Mouse (Mus musculus): ENCODE measurements around the gene Clcn2.

Clcn2 gene

DNA sequence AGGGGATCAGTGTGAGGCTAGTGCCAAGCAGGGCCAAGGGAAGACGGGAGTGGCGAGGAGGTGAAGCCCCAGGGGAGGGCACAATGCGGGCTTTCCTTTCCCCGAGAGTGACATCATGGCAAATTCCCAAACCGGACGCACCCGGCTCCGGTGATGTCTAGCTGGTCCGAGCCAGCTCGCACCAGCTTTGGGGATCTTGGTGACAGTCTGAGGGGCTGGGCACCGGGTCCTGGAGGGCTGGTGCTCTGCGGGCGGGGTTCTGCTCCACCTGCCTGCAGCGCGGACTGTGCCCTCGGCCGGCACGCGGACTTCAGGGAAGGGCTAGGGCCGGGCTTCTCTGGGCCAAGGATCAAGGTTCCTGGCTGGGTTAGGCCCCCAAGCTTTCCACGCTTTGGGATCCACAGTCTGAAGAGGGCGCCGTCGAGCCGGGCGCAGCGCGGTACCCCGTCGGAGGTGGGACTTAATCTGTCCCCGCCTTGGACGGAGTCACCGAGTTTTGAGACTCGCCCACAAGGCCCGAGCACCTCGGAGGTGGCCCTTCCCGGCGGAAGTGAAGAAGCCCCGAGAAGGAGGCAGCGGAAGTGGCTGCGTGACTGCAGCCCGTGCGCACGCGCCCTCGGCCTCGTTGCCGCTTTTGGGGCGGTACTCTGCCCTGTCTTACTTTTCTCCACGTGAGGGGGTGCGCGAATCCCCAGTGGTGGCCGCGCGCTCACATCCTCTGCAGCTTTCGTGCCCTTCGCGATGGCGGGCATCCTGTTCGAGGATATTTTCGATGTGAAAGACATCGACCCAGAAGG is at the start of gene Clcn2, which contains the start of gene Polr2h:
TSS of gene Clcn2 (minus strand) at position 566 of the 797 bp plus-strand sequence.
TSS of gene Polr2h (plus strand) at position 485 of the 797 bp plus-strand sequence.
- peak; percentile 98 for DNase-seq

DNA sequence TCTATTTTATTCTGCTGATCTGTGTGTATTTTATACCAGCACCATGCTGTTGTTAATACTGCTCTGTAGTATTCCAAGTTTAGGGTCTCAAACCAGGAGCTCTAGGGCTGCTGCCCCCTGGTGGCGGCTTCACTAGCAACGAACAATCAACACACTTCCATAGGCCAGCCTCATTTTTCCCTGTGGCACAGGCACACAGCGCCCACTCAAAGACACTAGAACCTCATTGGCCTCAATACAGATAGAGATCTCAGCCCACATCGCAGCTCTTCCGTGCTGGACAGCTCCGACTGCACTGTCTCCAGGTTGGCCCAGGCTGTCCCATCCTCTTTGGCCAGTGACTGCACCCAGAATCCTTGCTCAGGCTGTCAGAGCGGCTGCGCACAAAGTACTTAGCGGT is 47.7 kb upstream of the Clcn2 start:
- DNase-seq = peak; percentile 70

DNA sequence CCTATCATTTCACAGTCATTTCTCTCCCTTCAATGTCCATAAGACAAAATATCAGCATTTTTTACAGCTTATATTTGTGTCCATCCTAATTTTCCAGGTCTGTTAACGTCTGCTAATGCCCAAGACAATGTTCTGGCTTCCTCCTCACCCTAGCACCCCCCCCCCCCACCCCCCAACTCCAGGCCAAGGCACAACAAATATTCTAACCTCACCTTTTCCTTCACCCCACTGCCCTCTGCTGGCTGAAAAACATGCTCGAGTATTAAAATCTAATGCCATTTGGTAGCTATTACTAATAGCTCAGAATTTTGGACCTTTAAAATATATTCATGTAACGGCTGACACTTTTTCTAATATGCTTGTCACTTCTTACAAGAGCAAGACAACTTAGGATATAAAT is 44.1 kb upstream of the Clcn2 start:
- peak; percentile 35 for DNase-seq

DNA sequence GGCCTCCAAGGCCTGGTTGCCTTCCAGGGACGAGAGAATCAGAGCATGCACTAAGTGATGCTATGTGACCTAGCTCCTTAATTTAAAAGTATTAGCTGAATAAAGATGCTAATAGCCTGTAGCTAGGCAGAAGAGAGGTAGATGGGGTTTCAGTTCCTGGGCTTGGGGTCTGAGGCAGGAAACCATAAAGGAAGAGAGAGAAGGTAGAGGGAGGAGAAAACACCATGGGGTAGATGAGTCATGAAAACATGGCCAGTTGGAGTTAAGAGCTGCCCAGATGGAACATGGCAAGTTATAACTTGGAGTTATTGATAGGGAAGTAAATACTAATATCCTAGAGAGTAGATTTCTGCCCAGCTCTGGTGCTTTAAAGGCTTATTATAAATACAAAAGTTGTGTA is 39.8 kb upstream of the Clcn2 start:
- no peak for DNase-seq

DNA sequence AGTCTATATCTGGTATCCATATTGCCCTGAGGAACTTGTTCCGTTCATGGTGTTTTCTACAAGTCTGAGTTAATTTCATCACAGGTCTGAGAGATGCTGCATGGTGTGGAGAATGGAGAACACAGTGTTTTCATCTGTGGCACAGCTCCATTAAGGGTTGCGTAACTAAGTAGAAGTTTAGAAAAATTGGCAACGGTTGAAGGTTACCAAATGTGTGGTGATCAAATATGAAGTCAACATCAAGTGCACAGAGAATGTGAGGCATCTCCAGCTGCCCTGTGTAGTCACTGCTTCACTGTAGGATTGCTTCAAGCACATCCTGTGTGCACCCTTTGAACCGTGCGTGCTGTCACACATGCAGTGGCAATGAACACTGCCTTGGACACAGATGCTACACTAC is 38.5 kb upstream of the Clcn2 start:
- no peak for DNase-seq

DNA sequence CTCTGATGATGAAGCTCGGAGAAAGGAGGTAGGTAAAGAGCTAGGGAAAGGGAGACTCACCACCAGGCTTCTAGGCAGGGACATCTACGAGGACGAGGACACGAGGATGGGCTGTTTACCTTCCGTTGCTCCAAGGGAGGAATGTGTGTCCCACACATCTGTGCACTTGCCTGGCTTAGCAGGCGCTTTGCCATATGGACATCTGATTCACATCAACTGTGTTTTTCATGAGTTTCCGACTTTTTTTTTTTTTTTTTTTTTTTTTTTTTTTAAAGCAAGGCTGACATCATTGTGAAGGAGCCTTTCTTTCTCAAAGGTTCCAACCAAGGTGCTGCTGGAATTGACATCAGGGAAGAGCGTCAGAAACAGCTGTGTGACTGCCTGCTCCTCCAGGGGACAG is 33.0 kb upstream of the Clcn2 start:
- DNase-seq = no peak

DNA sequence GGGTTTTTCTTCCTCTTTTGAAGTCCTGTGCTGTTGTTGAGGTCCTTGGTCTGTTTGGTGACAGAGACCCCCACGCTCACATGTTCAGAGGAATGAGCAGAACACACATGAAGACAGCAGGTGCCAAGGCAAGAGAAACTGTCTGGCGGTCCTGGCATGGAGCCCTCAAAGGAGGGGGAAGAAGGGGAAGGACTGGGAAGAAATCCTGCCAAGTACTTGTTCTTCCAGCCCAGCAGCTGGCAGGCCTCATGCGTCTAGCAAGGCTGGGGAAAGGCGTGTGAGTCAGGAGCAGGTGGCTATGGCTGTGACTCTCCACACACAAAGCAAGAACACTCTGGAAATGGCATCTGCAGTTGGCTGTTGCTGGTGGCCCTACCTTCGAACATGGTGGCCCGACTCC is 29.1 kb upstream of the Clcn2 start:
- no peak for DNase-seq

DNA sequence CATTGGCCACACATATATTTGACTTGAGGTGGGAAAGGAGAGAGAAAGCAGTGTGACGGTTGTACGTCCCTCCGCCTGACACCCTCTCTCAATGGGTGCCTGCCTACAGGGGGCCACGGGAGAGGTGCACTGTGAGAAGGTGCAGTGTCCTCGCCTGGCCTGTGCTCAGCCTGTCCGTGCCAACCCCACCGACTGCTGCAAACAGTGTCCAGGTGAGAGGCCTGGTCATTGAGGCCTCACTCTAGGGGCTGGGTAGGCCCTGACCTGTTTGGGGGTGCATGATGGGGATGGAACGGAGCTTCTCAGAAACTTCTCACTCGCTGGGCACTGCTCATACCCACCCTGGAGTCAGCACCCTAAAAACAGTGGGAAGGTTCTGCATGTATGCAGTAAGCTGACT is 22.3 kb upstream of the Clcn2 start:
- DNase-seq = no peak

DNA sequence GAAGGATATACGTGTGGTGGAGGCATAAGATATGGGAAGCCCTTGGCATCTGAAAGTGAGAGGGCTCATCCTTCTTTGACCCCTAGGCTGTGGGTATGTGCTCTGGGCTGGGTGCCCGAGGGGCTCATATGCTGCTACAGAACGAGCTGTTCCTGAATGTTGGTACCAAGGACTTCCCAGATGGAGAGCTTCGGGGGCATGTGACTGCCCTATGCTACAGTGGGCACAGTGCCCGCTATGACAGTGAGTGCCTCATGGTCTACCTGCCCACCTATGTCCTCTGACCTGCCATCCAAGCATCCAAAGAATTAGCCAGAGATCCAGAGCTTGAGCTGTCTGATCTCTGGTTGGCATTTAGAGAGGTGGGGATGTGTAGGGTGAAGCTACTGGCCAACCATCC is 19.3 kb upstream of the Clcn2 start:
- no peak for DNase-seq

DNA sequence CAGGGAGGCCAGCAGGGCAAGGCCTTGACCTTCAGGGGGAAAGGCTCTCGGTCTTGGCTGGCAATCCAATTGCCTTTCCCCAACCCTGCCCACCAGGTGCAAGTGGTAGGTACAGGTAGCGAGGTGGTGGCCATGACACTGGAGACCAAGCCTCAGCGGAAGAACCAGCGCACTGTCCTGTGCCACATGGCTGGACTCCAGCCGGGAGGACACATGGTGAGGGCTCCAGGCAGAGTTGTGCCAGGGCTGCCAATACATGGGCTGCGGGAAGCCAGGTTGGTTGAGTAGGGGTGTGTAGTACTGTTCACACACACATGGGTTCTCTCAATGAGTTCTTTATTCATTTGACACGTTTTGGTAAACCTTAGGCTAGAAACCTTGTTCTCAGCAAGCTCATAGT is 18.6 kb upstream of the Clcn2 start:
- DNase-seq = no peak

DNA sequence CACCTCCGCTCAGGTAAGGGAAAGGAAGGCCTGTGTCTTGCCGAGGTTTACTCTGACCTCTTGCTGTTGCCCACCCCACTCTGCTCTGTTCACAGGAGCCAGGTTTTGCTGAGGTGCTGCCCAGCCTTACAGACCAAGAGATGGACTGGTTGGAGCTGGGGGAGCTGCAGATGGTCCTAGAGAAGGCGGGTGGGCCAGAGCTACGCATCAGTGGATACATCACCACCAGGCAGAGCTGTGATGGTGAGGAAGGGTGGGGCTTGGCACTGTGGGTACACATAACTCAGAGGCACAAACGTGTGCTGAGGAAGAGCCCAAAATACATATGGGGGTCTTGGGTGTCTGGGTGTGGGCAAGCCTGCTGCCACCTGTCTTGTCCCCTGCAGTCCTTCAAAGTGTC is 18.1 kb upstream of the Clcn2 start:
- no peak for DNase-seq

DNA sequence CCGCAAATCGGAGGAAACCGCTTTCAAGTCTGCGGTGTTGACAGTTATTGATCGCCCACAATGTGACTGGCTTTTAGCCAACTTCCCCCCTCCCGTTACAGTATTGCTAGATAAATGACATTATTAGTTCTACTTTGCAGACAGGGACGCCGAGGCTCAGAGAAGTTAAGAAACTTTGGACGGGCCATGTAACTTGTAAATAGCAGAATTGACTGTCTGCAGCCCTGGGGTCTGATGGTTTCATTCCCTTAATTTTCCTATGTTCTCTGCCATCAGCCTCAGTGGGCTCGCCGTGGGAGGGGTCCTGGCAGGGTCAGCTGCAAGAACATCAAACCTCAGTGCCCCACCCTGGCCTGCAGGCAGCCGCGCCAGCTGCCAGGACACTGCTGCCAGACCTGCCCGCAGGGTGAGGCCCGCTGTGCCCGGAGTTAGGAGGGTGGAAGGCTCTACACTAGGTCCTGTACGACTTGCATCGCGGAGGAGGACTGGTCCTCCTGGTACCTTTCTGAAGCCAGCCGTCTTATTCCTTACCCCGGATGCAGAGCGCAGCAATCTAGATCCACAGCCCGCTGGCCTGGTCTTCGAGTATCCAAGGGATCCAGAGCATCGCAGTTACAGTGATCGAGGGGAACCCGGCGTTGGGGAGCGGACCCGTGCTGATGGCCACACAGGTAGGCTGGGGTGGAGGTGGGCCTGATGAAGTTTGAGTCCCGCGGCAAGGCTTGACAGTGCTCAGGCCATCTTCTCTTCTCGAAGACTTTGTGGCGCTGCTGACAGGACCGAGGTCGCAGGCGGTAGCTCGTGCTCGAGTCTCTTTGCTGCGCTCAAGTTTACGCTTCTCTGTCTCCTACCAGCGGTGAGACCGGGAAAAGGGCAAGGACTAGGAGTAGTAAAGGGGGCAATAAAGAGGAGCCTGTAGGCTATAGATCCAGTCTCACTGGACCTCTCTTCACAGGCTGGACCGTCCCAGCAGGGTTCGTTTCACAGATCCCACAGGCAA is 16.5 kb upstream of the Clcn2 start, which contains the start of gene Thpo:
TSS of gene Thpo (minus strand) at position 781 of the 1,000 bp plus-strand sequence.
- no peak for DNase-seq

DNA sequence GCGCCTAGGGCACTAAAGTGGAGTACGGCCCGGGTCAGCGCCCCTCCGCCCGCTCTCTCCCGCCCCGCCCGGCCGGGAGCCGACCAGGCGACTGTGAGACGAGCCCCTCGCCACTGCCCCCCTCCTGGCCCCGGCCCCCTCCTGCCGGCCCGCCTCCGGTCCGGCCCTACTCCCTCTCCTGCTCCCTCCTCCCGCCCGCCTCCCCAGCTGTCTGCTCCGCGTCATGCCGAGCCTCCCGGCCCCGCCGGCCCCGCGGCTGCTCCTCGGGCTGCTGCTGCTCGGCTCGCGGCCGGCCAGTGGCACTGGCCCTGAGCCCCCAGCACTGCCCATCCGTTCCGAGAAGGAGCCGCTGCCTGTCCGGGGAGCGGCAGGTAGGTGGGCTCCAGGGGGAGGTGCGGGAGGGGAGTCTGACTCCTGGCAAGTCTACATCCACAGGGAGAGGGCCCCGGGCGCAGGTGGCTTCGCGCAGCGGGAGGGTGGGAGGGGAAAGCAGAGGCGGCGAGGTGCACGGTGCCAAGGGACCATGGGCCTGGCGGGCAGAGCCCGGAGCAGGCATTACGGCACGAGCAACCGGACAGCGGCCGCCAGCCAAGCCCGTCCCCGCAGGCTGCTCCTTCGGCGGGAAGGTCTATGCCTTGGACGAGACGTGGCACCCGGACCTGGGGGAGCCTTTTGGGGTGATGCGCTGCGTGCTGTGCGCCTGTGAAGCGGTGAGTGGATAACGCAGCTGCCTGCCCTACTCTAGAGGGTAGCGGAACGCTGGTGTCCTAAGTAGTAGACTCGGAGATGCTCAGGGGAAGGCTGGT is 15.6 kb upstream of the Clcn2 start, which contains the start of gene Chrd:
TSS of gene Chrd (plus strand) at position 203 of the 806 bp plus-strand sequence.
- DNase-seq = peak; percentile 61

DNA sequence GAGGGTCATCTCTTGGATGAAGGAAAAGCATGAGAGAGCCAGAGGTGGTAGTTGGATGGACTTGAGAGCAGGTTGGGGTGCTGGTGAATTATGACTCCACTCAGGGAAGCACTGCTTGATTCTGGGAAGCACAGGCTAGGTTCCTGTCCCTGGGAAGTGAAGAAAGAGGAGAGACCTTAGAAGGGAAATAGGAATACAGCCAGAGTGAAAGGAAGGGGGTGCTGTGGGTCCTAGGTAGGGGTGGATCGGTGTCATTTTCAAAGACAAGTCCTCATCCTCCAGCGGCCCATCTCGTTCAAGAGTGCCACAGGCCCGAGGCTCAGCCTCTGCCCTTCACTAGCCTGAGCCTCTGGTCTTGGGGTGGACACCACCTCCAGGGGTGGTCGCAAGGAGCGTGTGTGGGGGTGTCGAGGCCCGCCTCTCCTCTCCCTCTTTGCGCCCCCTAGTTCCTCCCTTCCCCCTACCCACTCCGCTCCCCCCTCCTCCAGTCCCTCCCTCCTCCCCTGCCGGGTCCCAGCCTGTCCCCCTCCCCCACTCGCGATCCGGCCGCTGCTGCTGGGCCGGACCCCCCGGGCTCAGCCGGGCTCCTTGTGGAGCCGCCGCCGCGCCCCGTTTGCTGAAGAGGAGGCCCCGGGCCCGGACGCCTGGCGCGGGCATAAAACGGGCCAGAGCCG is 14.8 kb upstream of the Clcn2 start:
- no peak for DNase-seq

DNA sequence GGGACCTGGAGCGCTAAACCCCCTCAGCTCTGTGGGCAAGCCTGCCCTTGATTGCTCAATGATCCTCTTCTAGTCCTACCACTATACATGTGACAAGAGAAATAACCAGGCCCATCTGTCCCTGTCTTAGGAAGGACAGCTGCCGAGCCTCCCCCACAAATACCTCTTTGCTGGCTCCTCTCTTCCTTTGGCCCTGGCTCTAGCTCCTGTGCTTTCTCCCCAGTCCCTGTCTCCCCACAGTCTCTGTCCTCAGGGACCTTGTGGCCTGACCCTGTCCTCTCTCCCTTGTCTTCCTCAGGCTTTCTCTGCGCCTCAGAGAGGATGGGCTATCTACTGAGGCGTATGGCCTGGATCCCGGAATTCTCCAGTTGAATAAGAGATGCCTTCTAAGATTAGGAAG is 14.1 kb upstream of the Clcn2 start:
- no peak for DNase-seq

DNA sequence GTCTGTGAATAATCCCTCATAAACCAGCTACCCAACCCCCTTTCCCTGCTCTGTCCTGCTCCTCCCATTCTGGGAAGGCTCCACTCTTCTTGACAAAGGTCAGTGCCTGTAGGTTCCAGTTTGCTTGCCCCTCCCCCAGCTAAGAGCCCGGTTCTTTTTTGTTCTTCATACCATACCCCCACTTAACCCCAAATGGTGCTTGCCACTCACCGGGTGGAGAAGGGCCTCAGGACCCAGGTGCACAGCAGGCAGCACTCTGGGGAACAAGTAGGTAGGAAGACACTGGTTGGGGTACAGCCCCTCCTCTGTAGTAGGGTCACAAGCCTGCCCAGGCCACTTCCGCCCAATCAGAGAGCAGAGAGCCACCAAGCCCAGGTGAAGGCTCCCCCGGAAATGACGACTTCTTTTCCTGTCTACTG is 12.8 kb upstream of the Clcn2 start:
- DNase-seq = peak; percentile 44

DNA sequence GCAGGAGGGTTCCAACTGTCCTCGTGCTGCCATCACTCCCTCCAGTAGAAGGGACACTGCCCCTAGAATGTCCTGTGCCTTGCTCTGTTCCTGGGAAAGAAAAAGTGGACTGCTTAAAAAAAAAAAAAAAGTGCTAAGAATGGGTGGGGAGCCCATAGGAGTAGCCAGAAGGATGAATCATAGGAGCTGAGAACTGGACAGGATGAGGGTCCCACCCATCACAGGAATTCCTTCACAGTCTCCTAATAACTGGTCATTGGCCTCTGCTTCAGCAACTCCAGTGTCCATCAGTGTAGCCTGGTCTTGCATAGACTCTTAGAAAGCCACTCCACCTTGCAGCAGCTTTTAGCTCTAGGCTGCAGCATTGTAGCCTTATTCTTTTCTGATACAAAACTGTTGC is 8.8 kb upstream of the Clcn2 start:
- DNase-seq = no peak

DNA sequence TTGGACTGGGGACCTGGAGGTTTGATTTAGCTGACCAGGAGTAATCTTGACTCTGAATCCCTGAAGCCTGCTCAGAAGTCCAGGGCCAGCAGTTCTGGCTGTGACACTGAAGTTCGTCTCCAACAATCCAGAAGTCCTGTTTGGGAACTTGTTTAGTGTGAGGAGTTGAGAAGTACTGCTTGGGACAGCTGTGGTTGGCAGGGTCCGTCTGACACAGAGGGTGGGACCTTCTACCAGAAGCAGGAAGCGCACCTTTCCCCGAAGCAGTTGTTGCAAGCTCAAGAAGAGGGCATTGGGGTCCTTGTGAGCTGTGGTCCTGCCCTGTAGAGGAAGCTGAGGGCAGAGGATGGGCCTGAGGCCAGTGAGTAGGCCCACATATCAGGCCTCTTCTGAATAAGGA is 8.2 kb upstream of the Clcn2 start:
- DNase-seq = no peak

DNA sequence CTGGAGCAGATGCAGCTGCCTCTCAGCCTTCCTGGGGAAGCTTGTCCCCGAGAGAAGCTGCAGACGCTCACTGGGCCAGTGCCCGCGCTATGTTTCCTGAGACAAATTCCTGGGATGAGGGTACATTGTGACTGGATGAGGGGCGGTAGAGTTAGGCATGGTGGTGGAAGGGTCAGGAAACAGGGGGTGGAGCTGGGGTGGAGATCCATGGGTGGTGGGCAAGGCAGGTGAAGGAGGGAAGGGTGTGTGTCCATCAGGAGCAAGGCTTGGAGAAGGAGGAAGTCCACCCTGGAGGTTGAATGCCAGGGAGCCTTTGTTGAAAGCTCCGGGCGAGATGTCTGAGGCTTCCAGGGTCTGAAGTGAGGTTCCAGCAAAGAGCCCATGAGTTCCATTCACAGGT is 7.8 kb upstream of the Clcn2 start:
- DNase-seq = no peak

DNA sequence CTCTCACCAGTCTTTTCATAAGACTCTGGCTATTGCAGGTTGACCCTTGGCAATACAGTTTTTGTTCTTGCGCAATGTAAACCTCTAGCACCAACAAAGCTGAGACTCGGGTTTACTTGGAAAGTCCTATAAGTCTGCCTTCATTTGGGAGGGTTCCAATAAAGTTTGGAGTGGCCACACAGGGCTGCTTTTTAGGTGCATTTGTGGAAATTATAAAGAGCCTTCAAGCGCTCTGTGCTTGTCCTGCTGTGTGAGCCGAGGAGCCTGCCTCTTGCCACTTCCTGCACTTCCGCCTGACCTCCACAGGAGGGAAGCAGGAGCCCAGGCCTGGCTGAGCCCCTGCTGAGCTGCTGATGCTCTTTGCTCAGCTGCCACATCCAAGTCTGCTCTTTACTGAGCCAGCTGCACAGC is 6.8 kb upstream of the Clcn2 start:
- peak; percentile 68 for DNase-seq

DNA sequence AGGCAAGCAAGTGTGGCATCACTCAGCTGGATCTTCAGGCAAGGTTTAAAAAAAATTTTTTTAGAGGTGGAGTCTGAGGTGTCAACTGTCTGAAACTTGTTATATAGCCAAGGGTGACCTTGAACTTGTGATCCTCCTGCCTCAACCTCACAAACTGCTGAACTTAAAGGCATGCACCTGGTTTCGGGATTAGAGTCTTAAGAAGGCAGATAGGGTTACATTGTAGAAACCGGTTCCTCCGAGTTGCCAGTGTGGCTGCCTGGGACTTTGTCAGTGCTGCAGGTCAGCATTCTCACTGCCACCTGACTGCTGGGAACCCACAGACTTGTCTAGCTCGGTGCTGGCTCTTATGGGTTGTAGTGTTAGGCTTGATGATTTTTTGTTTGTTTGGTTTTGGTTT is 5.7 kb upstream of the Clcn2 start:
- DNase-seq = no peak

DNA sequence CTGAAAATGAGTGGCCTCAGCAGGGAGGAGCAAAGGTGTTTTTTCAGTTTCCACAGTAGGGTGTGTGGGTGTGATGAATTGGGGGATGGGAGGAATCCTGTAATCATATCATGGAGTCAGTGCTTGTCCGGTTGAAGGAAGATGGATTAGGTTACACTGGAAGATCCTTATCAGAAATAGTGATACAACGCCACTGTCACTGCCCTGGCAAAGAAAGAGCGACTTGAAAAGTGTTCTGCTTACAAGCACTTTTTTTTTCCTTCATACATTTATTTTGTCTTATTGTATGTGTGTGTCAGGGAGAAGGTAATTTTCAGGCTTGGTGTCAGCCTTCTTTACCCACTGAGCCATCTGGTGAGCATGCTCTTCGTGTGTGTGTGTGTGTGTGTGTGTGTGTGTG is 5.2 kb upstream of the Clcn2 start:
- no peak for DNase-seq
